Mouse (Mus musculus) midbrain, embryonic 14.5 days (tissue): ENCODE data around the gene Cpne4. TPM values are rescaled to one million over a fixed set of nuclear protein-coding genes. Genes with fewer than 3 reads are reported as not detected.

Source experiments
- ATAC-seq: fragments of 200-750 bp; cut with Nextera tagmentation; 2 replicates; pipeline ENCODE4 v1.8.0; 2017; ENCODE audit warnings: moderate number of reproducible peaks, moderate library complexity; ENCODE audit not compliant: low FRiP score, low TSS enrichment
- DNase-seq: peaks from one replicate; pipeline ENCODE4 v3.0.0-alpha.2; 2015
- H3K27ac ChIP-seq: fragments of 300-500 bp; sonication (generic); replicated peaks from 2 replicates; pipeline ENCODE4 v1.5.1; 2014; ENCODE audit warnings: mild to moderate bottlenecking, low read depth, low read length, moderate library complexity
- H3K27me3 ChIP-seq: fragments of 300-500 bp; sonication (generic); 2 replicates; pipeline ENCODE4 v1.6.1; 2014; ENCODE audit warnings: low read length, control low read depth, mixed read lengths; ENCODE audit not compliant: control insufficient read depth, insufficient read depth
- H3K36me3 ChIP-seq: fragments of 300-500 bp; sonication (generic); 2 replicates; pipeline ENCODE4 v1.6.1; 2014; ENCODE audit warnings: low read length, control low read depth; ENCODE audit not compliant: control insufficient read depth, insufficient read depth
- H3K4me1 ChIP-seq: fragments of 300-500 bp; sonication (generic); 2 replicates; pipeline ENCODE4 v1.6.1; 2014; ENCODE audit warnings: mild to moderate bottlenecking, antibody characterized with exemption, low read length, control low read depth; ENCODE audit not compliant: control insufficient read depth, insufficient read depth
- H3K4me2 ChIP-seq: fragments of 300-500 bp; sonication (generic); 2 replicates; pipeline ENCODE4 v1.6.1; 2014; ENCODE audit warnings: mild to moderate bottlenecking, low read length, moderate library complexity
- H3K4me3 ChIP-seq: fragments of 300-500 bp; sonication (generic); replicated peaks from 2 replicates; pipeline ENCODE4 v1.5.1; 2014; ENCODE audit warnings: low read depth, low read length
- H3K9ac ChIP-seq: fragments of 300-500 bp; sonication (generic); replicated peaks from 2 replicates; pipeline ENCODE4 v1.6.1; 2014; ENCODE audit warnings: mild to moderate bottlenecking, low read length, moderate library complexity
- H3K9me3 ChIP-seq: fragments of 300-500 bp; sonication (generic); 2 replicates; pipeline ENCODE4 v1.6.1; 2016; ENCODE audit warnings: low read length, control low read depth, mixed read lengths; ENCODE audit not compliant: control insufficient read depth
- WGBS: fragments of 180-500 bp; shearing (Covaris S2); extraction: QIAGEN DNeasy Blood & Tissue Kit; methylation state at CpG from one replicate; pipeline ENCODE4 v1.1.7; 2014; 5-methylcytosine and 5-hydroxymethylcytosine counted together
- polyA plus RNA-seq: library from polyadenylated mRNA; unstranded; fragments of >200 nt; fragmentation: Nextera tagmentation; extraction: Ambion mirVana; gene quantifications from 2 replicates; pipeline ENCODE4 v1.2.1, GENCODE M21; 2014

Gene Cpne4
- polyA plus RNA-seq, result 17.3 and 20.2 TPM in 2 replicates

- Histone ChIP-seq H3K27me3 (no peaks in the 10 kb centered on the region), H3K27ac (no peak within 1 kb of the TSS), H3K4me1 (no peaks in the 10 kb centered on the region), H3K4me3 (no peak within 1 kb of the TSS), H3K4me2 (no peak within 1 kb of the TSS), H3K9me3 (no peaks in the 10 kb centered on the region), H3K36me3 (no peaks in the 10 kb centered on the region), H3K9ac (no peak within 1 kb of the TSS)
- ATAC-seq, result no peak
- WGBS, result 82% methylated on average over 2 of the region's 2 CpGs
- no peak for DNase-seq
These were observed at the start of gene Cpne4 for GRCm38 (mm10) chr9:104546986-104547385. Gene Cpne4, plus strand, starts transcription at chr9:104547286.

GRCm38 (mm10) chr9:104515187-104515586 lies 31.9 kb upstream of the Cpne4 start:
- Histone ChIP-seq H3K4me1 (no peaks in the 10 kb centered on the region), H3K27ac (no peak overlapping the region), H3K27me3 (no peaks in the 10 kb centered on the region), H3K4me3 (no peak overlapping the region), H3K9me3 (no peaks in the 10 kb centered on the region), H3K36me3 (no peaks in the 10 kb centered on the region), H3K9ac (no peak overlapping the region), H3K4me2 (no peak overlapping the region)
- no peak for ATAC-seq
- DNase-seq, result no peak
- 86% methylated on average over 6 of the region's 6 CpGs for WGBS

GRCm38 (mm10) chr9:104535508-104535907 lies 11.6 kb upstream of the Cpne4 start:
- ATAC-seq, result no peak
- peak; percentile 1 for DNase-seq
- Histone ChIP-seq H3K4me1 (no peaks in the 10 kb centered on the region), H3K27ac (no peak overlapping the region), H3K9me3 (no peaks in the 10 kb centered on the region; the same call in 1 of the 2 replicates), H3K36me3 (no peaks in the 10 kb centered on the region), H3K9ac (no peak overlapping the region), H3K4me2 (no peak overlapping the region), H3K4me3 (no peak overlapping the region), H3K27me3 (no peaks in the 10 kb centered on the region)
- 56% methylated on average over 6 of the region's 6 CpGs for WGBS

DNA sequence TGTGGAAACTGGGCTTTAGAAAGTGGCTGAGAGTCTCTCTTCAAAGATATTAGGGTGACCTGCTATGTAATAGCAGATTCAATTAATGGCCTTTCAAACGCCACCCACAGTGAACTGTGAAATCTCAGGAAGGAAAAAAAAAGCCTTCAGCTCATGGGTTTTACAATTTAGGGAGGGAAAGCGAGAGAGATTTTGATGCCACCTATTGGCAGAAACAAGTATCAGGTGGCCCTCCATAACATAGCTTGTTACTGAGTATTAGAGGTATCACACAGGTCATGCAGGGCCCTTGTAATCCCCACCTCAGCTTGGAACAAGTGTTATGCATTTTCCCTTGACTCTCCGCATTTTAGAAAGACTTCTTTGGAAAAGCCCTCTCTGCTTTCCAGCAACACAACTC lies 18.7 kb downstream of the Cpne4 start:
- WGBS, result 40% methylated on average over 3 of the region's 3 CpGs
- ATAC-seq (no peak), DNase-seq (peak; percentile 51)

GRCm38 (mm10) chr9:104566468-104566867 lies 19.4 kb downstream of the Cpne4 start:
- WGBS, result 89% methylated on average over 5 of the region's 5 CpGs
- Histone ChIP-seq H3K9me3 (no peaks in the 10 kb centered on the region), H3K4me1 (peaks cover 7% of the 10 kb centered on the region), H3K4me3 (no peak overlapping the region), H3K27ac (no peak overlapping the region), H3K9ac (no peak overlapping the region), H3K27me3 (peaks cover 14% of the 10 kb centered on the region), H3K4me2 (no peak overlapping the region), H3K36me3 (no peaks in the 10 kb centered on the region)
- ATAC-seq (no peak), DNase-seq (no peak)

More for the DNA sequence above, 18.7 kb downstream of the Cpne4 start:
- no peak overlapping the region for H3K4me3 ChIP-seq
- H3K4me2 ChIP-seq, result no peak overlapping the region
- H3K27me3 ChIP-seq, result peaks cover 12% of the 10 kb centered on the region
- no peak overlapping the region for H3K27ac ChIP-seq
- H3K9me3 ChIP-seq, result no peaks in the 10 kb centered on the region
- no peak overlapping the region for H3K9ac ChIP-seq
- H3K36me3 ChIP-seq, result no peaks in the 10 kb centered on the region
- peaks cover 7% of the 10 kb centered on the region for H3K4me1 ChIP-seq

DNA sequence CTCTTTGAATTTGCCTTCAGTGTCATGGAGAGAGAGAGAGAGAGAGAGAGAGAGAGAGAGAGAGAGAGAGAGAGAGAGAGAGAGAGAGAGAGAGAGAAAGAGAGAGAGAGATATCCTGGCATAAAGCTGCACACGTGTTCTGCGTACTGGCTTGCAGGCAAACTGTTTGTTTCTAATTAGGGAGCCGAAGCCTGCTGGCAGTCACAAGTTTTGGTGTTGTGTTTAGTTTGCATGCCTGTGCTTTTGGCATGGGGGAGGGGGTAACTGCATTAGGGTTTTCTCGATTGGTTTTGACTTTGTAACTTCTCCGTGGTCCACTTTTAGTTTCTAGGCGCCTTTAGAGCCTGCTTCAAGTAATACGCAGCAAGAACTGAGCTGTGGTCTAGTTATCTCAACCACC lies 20.0 kb downstream of the Cpne4 start:
- Histone ChIP-seq H3K9me3 (no peaks in the 10 kb centered on the region), H3K4me3 (no peak overlapping the region), H3K4me2 (no peak overlapping the region), H3K9ac (no peak overlapping the region), H3K27me3 (peaks cover 14% of the 10 kb centered on the region), H3K4me1 (peaks cover 7% of the 10 kb centered on the region), H3K27ac (no peak overlapping the region), H3K36me3 (no peaks in the 10 kb centered on the region)
- DNase-seq (no peak), ATAC-seq (no peak)
- WGBS, result 86% methylated on average over 7 of the region's 7 CpGs

GRCm38 (mm10) chr9:104569480-104570167 lies 22.5 kb downstream of the Cpne4 start:
- H3K27ac ChIP-seq, result no peak overlapping the region
- no peaks in the 10 kb centered on the region for H3K9me3 ChIP-seq
- H3K4me3 ChIP-seq, result peak overlapping the region; percentile 35
- ATAC-seq (peak; percentile 48; the same call in 1 of the 2 replicates), DNase-seq (peak; percentile 90)
- under 1% methylated on average over 25 of the region's 25 CpGs for WGBS
- H3K4me2 ChIP-seq, result peak overlapping the region; percentile 59
- peaks cover 7% of the 10 kb centered on the region for H3K4me1 ChIP-seq
- peak overlapping the region; percentile 36; the same call in 1 of the 2 replicates for H3K9ac ChIP-seq
- H3K27me3 ChIP-seq, result peaks cover 14% of the 10 kb centered on the region
- no peaks in the 10 kb centered on the region for H3K36me3 ChIP-seq

GRCm38 (mm10) chr9:104572856-104573255 lies 25.8 kb downstream of the Cpne4 start:
- DNase-seq, result no peak
- Histone ChIP-seq H3K4me3 (no peak overlapping the region), H3K9me3 (no peaks in the 10 kb centered on the region), H3K27me3 (peaks cover 14% of the 10 kb centered on the region), H3K4me1 (peaks cover 7% of the 10 kb centered on the region), H3K9ac (no peak overlapping the region), H3K27ac (no peak overlapping the region), H3K4me2 (no peak overlapping the region; the same call in 1 of the 2 replicates), H3K36me3 (no peaks in the 10 kb centered on the region)
- ATAC-seq, result no peak
- 80% methylated on average over 6 of the region's 6 CpGs for WGBS

DNA sequence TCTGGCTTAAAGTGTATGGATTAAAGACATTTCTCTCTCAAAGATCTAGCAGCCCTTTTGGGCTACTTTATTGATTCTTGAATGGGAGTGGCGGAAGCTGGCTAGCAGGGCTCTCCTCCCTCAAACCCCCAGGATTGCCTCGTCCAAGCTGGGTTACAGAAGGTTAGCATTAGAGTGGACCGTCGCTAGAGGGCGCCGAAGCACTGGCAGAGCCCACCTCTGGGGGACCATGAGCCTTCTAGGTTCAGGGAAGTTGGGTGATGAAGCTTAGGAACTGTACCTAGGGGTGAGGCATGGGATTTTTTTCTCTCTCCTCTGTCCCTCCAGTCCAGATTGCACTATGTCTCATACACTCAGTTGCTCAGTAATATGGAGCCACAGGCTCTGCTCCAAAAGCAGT lies 27.4 kb downstream of the Cpne4 start:
- Histone ChIP-seq H3K36me3 (no peaks in the 10 kb centered on the region), H3K9ac (no peak overlapping the region), H3K27me3 (peaks cover 14% of the 10 kb centered on the region), H3K4me3 (no peak overlapping the region), H3K27ac (no peak overlapping the region), H3K4me1 (peaks cover 7% of the 10 kb centered on the region), H3K4me2 (no peak overlapping the region), H3K9me3 (no peaks in the 10 kb centered on the region)
- ATAC-seq (no peak; the same call in 1 of the 2 replicates), DNase-seq (peak; percentile 93)
- WGBS, result 1% methylated on average over 6 of the region's 6 CpGs
